Mouse (Mus musculus) heart, adult 8-10 months (tissue): Measurements from ENCODE around the gene Cd38. TPM values are rescaled to one million over a fixed set of nuclear protein-coding genes. Genes with fewer than 3 reads are reported as not detected.

Experiments used
- DNase-seq: peaks from one replicate; pipeline ENCODE4 v3.0.0; 2022; ENCODE audit warnings: low spot score
- total RNA-seq, 4 experiments: library from RNA; stranded (reverse); gene quantifications; 2 replicates each; pipeline ENCODE4 v1.2.4; 2022

Cd38 gene
- total RNA-seq: 1 to 10 TPM; 5.8 to 9.5 (median 6.5) TPM

DNA sequence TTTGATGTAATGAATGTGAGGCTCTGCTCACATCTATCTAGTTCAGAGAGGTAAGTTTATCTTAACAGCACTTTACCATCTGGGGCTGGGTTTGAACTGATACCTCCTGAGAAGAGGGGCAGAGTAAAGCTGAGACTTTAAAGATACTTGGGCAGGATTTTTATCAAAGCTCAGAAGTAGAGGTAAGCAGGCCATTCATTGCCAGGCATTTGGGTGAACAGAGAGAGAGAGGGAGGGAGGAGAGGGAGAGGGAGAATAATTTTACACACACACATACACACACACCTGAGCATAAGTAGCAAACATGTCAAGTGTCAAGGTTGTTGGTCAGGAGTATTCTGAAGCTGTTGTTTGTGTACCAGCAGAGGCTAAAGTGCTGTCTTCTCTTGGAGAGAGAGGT is at the start of gene Cd38:
Cd38 (plus strand) TSS at position 301 of the 400 bp plus-strand sequence.
- no peak for DNase-seq

DNA sequence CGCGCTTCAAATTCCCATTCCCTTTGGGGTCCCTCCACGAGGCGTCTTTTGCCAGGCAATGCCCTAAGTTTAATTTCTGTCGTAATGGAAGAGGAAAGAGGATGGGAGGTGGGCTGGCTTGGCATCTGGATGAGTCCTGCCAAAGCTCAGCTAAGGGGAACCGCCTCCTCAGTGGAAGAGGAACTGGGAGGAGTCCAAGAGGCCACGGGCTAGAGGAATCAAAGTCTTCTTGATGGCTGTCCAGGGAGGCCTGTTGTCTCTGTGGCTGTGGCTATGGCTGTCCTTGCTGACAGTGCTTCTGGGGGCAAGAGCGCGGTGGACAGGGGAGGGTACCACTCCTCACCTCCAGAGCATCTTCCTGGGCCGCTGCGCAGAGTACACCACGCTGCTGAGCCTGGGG is 49.7 kb upstream of the Cd38 start, which contains the start of gene Bst1:
Bst1 (plus strand) TSS at position 191 of the 400 bp plus-strand sequence.
- no peak for DNase-seq

DNA sequence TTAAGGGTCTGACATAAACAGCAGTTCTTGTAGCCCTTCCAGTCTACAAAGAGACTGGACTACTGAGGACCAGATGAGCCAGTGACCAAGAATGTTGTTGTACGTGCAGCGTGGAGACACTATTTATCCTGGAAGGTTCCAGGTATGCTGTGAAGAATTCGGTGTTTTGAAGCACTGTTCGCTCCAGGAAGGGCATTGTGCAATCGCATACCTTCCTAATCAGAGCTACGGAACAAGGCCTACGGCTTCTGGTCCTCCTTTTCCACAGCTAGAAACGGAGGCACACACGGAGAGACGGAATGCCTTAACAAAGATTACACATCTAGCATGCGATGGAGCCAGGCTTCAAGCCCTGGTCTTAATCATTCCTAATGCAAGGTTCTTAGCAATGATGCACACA is 47.6 kb upstream of the Cd38 start:
- DNase-seq: no peak

DNA sequence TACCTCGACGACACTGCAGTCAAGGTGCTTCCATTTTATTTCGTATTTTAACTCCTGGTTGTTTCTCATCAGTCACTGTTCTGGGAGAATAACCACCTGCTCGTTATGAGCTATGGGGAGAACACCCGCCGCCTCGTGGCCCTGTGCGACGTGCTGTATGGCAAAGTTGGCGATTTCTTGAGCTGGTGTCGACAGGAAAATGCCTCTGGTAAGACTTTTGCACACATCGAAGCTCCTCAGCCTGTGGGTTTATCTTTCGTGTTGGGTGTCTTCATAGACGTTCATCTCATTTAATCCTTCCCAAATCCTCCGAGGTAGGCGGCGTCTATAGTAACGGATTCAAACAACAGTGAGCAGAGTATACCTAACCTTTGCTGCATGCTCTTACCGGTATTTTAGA is 46.8 kb upstream of the Cd38 start, which contains the start of gene Fbxl5:
Fbxl5 (minus strand) TSS at position 101 of the 400 bp plus-strand sequence.
- DNase-seq: no peak

DNA sequence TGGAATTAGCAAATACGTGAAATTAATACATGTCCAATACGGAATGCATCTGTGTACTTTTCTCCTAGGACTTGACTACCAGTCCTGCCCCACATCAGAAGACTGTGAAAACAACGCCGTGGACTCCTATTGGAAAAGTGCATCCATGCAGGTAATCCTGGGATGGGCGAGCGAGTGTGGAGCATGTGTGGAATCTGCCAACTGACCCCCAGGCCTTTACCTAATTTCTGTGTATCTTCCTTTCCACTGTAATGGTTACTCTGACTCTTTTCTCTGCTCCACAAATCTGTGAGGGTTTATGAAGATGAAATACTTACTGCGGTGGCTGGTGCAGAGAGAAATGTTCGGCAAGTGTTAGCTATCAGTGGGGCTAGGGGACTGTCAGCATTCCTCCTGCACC is 46.2 kb upstream of the Cd38 start:
- DNase-seq: no peak

DNA sequence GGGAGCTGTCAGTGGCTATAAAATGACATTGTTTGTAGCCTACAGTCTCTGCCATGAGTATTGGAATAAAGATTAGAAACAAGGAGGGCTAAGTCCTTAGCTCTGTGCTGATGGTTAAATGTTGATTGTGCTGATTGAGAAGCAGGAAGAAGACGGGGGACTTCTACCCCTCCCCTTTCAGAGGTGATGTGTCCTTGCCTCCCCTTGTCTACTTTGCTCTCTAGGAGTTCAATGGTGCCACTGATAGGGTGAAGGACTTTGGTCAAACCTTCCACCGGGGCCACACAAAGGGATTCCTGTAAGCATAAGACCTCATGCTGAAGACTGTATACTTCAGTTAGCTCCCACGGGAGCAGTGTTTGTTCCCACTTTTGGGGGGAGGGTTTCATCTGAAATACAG is 45.5 kb upstream of the Cd38 start:
- no peak for DNase-seq

DNA sequence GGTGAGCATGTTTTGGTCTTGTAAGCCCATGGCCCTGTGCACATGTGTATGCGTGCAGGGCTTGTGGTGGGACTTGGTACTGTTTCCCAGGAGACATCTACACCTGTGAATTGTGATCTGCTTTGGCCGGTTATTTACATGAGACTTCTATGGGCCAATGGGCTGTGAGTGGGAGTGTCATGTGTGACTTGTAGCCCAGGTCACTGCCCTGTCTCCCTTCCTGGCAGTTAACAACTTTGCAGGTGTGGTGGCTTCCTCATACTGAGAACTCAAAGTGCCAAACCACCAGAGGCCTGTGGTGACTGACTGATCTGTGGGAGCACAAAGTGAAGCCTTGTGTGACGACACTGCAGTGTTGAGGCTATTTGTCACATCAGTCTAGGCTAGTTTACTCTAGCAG is 43.8 kb upstream of the Cd38 start:
- DNase-seq: no peak

DNA sequence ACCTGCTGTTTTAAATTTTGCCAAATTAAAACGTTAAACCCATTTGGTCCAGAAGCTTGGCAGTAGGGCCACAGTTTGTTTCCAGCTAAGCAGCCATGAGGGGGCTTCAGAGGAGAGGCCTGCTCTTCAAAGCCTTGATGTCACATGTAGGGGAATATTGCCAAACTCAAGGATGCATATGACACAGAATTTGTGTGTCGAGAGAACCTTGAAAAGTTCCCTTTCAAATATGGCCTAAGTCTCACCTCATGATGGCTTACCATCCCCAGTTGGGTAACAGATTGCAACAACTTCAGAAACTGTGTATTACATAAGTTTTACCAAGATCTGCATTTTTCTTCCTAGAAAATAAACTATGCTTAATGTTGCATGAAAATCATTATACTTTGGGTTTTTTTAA is 41.5 kb upstream of the Cd38 start:
- DNase-seq: no peak

DNA sequence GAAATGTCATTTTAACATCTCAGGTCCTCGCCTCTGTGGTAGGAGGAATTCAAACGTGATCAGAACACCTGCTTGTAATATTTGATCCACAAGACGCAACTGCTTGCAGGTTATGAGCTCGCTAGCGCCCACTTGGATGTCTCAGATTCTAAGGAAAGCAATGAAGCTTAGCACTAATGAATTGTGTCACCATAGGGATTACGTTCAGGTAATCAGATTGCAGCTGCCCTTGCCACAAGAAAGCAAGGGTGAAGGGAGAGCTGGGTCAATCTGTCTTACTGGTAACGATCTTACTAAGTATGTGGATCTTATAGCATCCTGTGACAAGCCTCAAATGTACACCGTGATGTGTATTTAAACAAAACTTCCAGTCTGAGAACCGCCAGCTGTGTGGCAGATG is 41.0 kb upstream of the Cd38 start:
- DNase-seq: no peak

DNA sequence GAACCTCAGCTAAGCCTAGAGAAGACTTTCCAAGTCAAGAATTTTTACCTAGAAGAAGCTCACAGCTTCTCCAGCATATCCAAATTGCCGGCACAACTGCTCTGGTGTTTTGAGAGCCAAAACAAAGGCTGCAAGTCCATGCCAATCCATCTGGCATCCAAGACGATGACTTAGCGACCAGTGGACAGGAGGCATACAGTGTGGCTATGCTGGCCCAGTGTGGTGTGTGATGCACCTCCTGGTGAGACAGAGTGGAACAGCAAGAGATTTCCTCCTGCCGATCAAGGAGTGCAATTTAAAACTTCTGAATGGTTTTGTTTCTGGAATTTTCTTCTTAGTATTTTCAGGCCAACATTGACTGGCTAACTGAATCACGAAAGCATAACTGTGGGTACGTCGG is 31.8 kb upstream of the Cd38 start:
- DNase-seq: no peak

DNA sequence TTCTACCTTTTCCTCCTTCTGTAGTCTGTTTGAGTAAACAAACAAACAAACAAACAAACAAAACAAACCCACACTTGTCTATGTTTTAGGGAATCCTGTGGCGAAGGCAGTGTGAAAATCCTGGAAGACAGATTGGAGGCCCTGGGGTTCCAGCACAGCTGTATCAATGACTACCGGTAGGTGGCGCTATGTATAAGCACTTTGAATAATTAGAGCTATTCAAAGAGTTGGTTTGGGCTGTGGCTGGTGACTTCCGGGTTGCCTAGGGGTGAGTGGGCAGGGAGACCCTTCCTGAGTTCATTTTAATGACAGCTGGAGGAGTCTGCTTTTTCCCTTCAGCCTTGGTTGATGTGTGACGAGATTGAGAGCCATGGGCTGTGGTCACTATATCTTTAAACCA is 31.0 kb upstream of the Cd38 start:
- DNase-seq: no peak

DNA sequence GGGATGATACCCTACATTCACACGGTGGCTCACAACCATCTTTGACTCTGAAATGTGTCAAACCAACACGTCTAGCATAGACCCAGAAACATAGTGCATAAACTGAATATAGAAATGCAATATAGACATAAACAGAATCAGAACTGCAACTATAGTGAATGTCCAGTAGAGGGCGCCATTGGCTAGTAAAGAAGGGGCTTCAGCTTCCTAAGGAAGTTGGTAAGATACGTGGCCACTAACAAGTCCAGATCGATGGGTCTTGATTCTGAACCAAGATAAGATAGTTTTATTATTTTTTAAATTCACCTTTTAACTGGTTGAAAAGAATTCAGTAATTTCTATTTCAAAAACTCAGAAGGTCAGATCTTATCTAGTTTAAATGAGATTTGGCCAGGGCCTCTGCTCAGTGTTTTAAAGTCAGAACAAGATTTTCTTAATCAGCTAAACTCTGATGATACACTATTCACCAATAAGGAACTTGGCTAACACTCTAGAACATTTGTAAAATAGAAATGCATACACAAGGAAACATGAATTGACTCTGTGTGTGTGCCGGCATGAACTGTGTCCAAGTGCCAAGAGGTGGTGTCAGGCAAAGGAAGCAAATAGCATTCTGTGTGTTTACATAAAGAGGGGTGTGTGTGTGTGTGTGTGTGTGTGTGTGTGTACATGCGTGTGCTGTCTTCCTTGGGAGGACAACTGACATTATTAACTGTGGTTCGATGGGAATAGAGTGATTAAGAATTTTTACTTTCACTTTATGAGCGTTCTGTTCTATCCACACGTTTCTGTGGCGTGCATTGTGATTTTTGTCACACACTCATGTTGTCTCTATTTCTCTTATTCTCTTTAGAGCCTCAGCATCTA is 27.0 kb upstream of the Cd38 start:
- peak; percentile 74 for DNase-seq

DNA sequence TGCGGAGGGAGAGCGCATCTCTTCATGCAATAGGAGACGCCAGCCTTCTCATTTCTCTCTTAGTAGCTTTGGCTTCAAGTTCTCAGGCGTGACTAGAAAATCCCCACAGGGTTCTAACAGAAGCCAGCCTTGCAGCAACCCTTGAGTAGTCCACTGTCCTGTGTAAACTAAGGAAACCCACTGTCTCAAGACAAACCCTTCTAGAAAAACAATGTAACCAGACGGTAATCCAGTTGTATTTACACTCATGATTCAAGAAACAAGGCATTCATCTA is 26.4 kb upstream of the Cd38 start:
- no peak for DNase-seq

DNA sequence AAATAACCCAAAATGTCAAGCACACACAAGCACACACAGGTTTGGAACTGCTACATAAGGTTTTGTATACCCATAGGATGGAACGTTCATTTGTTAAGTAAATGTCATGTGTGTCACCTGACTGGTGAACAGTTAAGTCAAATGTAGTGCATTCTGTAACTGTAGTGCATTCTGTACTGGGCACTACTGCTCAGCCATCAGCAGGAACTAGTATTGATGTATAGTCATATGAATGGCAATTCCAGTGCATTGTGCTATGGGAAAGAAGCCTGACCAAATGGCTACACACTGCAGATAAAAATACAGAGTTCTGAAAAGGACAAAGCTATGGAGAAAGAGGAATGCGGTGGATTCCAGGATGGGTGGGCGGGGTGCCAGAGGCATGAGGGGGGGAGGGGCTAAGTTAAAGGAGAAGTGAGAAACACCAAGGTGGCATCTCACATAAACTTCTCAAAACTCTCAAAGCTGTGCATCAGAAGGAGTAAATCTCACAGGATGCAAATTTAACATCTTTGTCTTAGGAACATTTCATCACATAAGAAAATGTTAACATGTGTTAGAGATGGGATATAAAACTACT is 25.7 kb upstream of the Cd38 start:
- DNase-seq: no peak

DNA sequence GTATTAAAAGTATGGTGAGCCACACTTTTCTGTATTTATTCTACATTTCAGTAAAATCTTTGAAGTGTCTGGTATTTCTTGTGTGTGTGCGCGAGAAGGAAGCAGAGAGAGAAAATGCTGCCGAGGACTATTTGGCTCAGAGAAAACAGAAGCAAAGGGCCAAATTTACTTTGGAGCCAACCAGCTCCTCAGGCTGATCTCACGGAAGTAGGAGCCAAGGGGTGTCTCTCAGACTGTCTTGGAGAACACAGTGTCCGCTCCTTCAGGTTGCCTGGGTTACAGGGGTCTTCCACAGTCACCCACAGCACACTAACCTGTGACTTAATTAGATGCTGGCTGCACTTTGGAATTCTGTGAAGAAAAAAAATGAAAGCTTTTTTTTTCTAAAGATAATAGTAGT is 23.3 kb upstream of the Cd38 start:
- DNase-seq: no peak

DNA sequence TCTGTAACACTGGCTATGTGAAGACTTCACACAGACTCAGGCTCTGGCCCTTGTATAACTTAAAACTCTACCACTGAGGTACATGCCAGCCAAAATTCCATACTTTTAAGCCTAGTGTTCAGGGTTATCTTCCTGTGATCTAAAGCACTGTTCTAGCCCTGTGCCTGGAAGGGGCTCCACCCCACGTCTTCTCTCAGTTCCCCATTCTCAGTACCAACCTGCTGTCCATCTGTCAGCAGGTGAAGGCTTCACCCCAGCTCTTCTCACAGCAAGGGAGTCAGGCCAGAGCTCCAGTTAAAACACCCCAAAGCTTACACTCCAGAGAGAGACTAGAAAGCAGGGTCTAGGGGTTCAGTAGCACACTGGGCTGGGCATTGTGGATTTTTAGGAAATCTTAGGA is 22.7 kb upstream of the Cd38 start:
- no peak for DNase-seq

DNA sequence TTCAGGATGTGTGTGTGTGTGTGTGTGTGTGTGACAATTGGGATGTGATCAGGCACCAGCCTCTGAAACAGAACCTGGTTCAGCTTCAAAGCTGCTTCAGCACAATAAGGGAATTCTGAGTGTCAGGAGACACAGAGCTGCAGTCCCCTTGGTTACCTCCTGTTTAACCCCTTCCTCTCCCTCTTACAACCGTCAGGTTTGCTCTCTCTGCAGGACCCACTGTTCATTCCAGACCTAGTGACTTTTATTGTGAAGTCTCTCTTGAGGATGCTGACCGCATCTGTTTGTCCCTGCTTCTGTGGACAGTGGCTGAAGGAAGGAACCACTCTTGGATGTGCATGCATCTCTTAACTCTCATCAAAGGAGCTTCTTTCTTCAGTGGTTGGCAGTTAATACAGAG is 22.1 kb upstream of the Cd38 start:
- no peak for DNase-seq

DNA sequence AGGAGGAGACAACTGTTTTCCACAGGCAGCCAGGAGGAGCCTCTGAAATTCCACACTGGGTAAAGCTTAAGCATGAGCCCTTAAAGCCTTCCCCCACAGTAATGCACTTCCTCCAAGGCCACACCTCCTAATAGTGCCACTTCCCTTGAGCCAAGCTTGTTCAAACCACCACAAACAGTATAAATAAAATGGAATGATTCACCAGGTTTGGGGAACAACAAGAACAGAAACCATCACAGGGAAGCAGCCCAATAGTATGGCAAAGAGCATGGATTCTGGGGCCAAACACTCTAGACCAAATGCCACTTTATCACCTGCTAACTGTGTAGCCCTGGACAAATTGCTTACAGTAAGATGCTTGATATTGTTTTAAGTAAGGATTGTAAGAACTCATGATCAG is 20.8 kb upstream of the Cd38 start:
- no peak for DNase-seq

DNA sequence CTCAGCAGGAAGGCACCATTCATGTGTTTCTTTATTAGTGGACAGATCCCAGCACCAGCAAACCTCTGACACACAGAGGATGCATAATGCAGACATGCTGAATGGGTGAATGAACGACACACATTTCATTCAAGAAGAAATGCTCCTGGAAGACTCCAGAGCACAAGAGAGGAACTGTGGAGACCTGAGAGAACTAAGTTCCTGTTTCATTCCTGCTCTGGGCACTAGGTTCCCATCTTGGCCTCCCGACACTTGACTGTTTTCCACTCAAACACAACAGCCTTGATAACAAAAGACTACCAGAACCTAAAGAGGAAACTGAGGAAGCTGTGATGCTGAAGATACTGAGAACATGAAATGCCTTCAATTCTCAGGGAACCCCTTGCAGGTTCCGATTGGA is 20.1 kb upstream of the Cd38 start:
- DNase-seq: no peak

DNA sequence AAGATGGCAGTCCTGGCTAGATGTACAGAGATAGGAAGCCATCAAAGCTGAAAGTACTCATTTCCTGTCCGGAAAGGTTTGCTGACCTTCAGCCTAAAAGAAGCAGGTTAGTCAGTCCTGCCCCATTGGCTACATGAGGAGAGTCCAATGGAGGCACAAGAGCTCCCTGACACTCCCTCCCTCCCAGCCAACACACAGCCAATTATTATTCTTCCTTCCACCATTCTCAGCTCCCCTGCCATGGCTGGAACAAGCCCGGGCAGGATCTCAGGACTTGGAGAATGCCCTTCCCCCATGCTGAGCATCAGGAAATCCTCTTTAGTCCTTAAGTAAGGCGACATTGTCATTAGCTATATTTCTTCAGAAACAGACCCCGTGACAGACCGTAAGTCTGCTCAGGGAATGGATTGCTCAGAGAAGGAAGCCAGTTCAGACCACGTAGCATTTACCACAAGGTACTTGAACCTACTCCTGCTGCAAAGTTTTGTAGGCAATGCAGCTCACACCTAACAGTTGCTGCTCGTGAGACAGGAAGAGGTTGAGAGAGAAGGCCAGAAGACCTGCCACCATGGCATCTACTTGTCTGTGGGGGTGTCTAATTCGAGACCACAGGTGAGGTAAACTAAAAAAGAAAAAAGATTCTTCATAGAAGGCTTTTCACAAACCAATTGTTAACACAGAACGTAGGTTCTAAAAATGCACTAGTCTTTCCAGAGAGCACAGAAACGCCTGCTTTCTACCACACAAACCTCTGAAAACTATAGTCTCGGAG is 15.1 kb upstream of the Cd38 start:
- no peak for DNase-seq

DNA sequence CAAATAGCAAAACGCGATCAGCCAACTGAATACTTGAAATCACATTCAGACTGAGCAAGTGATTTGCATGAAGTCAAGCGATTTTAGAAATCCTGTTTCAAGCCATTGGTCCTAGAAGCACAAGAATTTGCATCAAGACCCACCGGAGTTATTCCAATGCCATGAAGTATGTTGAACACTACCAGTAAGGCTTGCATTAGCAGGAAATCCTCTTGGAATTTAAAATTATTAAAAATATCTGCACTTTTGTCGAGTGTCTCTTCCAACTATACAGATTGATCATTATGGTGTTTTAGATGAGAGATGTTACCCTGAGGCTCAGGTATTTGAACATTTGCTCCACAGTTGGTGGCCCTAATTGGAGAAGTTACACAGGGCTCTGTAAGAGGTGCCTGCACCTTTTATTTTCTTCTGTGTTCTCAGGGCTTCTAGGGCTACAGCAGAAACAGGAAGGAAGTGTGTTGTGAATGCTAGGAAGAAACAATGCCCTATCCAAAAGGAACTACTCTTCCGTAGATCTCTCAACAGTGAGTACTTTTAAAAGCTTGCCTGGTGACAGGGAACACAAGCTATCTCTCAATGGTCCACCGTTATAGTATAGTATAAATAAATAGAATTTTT is 14.4 kb upstream of the Cd38 start:
- DNase-seq: peak; percentile 45

DNA sequence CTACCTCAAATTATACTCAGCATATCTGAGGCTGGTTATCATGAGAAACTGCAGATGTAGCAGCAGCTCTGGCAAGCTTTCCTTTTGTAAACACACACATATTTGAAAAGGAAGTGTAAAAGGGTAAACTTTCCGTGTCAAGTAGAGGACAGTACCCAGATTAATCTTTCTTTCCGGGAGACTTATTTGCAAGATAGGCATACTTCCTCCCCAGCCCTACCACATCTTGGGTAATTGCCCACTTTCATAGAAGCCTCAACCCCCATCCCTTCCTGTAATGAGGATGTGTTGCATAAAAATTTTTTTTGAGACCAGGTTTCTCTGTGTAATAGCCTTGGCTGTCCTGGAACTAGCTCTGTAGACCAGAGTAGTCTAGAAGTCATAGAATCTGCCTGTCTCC is 12.6 kb upstream of the Cd38 start:
- DNase-seq: peak; percentile 33
